Mouse (Mus musculus) kidney, embryonic 14.5 days (tissue): ENCODE results near the gene Thumpd1. TPM values are rescaled to one million over a fixed set of nuclear protein-coding genes. Genes with fewer than 3 reads are reported as not detected.

ENCODE experiments used
- polyA plus RNA-seq: library from polyadenylated mRNA; unstranded; fragments of >200 nt; fragmentation: Nextera tagmentation; extraction: Ambion mirVana; gene quantifications from 2 replicates; pipeline ENCODE4 v1.2.1, GENCODE M21; 2014

The Thumpd1 gene
- polyA plus RNA-seq, 1 experiment from 2014 or later, result 89.8 TPM

Other genes starting within 250 kb of the Thumpd1 start
- 1.2 and 1.7 TPM in 2 replicates for gene Umod, start 241.5 kb downstream of the Thumpd1 start, polyA plus RNA-seq
- 0.11 and 0.19 TPM in 2 replicates for gene Acsm5, start 201.3 kb downstream of the Thumpd1 start, polyA plus RNA-seq
- not detected in 2 replicates for gene Pdilt, start 197.3 kb downstream of the Thumpd1 start, polyA plus RNA-seq
- gene Acsm2, start 166.5 kb downstream of the Thumpd1 start, polyA plus RNA-seq, result 4.6 and 10.4 TPM in 2 replicates
- 0.14 and 0.35 TPM in 2 replicates for gene Acsm1, start 113.8 kb downstream of the Thumpd1 start, polyA plus RNA-seq
- gene Acsm4, start 30.8 kb downstream of the Thumpd1 start, polyA plus RNA-seq, result not detected in 2 replicates
- 0.16 and 0.74 TPM in 2 replicates for gene Acsm3, start 40.1 kb upstream of the Thumpd1 start, polyA plus RNA-seq
- 22.9 and 30.6 TPM in 2 replicates for gene Rexo5, start 73.2 kb upstream of the Thumpd1 start, polyA plus RNA-seq
- 23.8 and 31.7 TPM in 2 replicates for gene Eri2, start 73.3 kb upstream of the Thumpd1 start, polyA plus RNA-seq
- 8.3 and 8.6 TPM in 2 replicates for gene Lyrm1, start 175.1 kb upstream of the Thumpd1 start, polyA plus RNA-seq
- gene Dcun1d3, start 175.5 kb upstream of the Thumpd1 start, polyA plus RNA-seq, result 5.6 and 5.9 TPM in 2 replicates